Mouse (Mus musculus) T-cell, adult 66 days (primary cell): ENCODE data around the gene Tnni2. TPM values are rescaled to one million over a fixed set of nuclear protein-coding genes. Genes with fewer than 3 reads are reported as not detected.

Source experiments
- total RNA-seq, 2 experiments: library from RNA; stranded (reverse); gene quantifications; 3 replicates in 1 of 2; 4 replicates in 1 of 2; pipeline ENCODE4 v1.2.4; 2023

Gene Tnni2
- not detected for total RNA-seq

GRCm38 (mm10) chr7:142441585-142441984, at the start of gene Tnni2:
Gene Tnni2 (plus strand): TSS chr7:142441808.

GRCm38 (mm10) chr7:142434137-142434865, 7.3 kb upstream of the Tnni2 start, which contains the start of gene Syt8:
Gene Syt8 (plus strand): TSS chr7:142434850.

GRCm38 (mm10) chr7:142460636-142461077, 19.0 kb downstream of the Tnni2 start, which contains the start of gene Lsp1:
Gene Lsp1 (plus strand): TSS chr7:142460809.

Other genes starting within 250 kb of the Tnni2 start
- not detected for gene Krtap5-3, start 240.4 kb upstream of the Tnni2 start, total RNA-seq
- gene Gm7579, start 229.9 kb upstream of the Tnni2 start, total RNA-seq = not detected
- not detected for gene Krtap5-5, start 211.8 kb upstream of the Tnni2 start, total RNA-seq
- gene Gm40460, start 200.7 kb upstream of the Tnni2 start, total RNA-seq = not detected
- gene Gm2431, start 183.5 kb upstream of the Tnni2 start, total RNA-seq = not detected
- gene Gm4559, start 167.4 kb upstream of the Tnni2 start, total RNA-seq = not detected
- gene Krtap5-1, start 144.7 kb upstream of the Tnni2 start, total RNA-seq = not detected
- gene Krtap5-4, start 138.3 kb upstream of the Tnni2 start, total RNA-seq = not detected
- gene Ifitm10, start 68.1 kb upstream of the Tnni2 start, total RNA-seq = 10 to 100 TPM; 17.0 to 21.9 TPM
- 10 to 100 TPM in 1 of 2 experiments, 1 to 10 TPM in 1; 2.6 to 11.5 TPM for gene Gm49369, start 59.1 kb upstream of the Tnni2 start, total RNA-seq
- 100 to 1,000 TPM; 244 to 275 TPM for gene Ctsd, start 53.8 kb upstream of the Tnni2 start, total RNA-seq
- not detected for gene Syt8, start 7.0 kb upstream of the Tnni2 start, total RNA-seq
- 100 to 1,000 TPM; 658 to 692 TPM for gene Lsp1, start 19.0 kb downstream of the Tnni2 start, total RNA-seq
- gene Tnnt3, start 57.0 kb downstream of the Tnni2 start, total RNA-seq = 10 to 100 TPM; 27.2 to 28.5 TPM
- 10 to 100 TPM; 13.4 to 14.1 TPM for gene Mrpl23, start 90.9 kb downstream of the Tnni2 start, total RNA-seq
- 1 to 10 TPM in 1 of 2 experiments, under 1 TPM in 1; 0.38 to 1.2 TPM for gene Igf2, start 225.0 kb downstream of the Tnni2 start, total RNA-seq
- not detected for gene Gm49394, start 228.1 kb downstream of the Tnni2 start, total RNA-seq